Mouse (Mus musculus) E14TG2a.4 (cell line): Measurements from ENCODE around the gene Ttc7.
"Not testable (repeated sequence)": the region's sequence is repeated elsewhere in the genome, so short reads cannot be mapped to it uniquely, and the experiment has no call there.

Experiments used
- H3K27me3 ChIP-seq: 2 replicates; pipeline ENCODE4 v1.6.1; 2014; ENCODE audit warnings: low read length, control low read depth; ENCODE audit not compliant: insufficient read depth
- H3K36me3 ChIP-seq: 2 replicates; pipeline ENCODE4 v1.6.1; 2014; ENCODE audit warnings: low read length, control low read depth; ENCODE audit not compliant: insufficient read depth
- H3K4me1 ChIP-seq: replicated peaks from 2 replicates; pipeline ENCODE4 v1.6.1; 2014; ENCODE audit warnings: low read depth, low read length, control low read depth
- H3K4me3 ChIP-seq: replicated peaks from 2 replicates; pipeline ENCODE4 v1.5.1; 2014; ENCODE audit warnings: mild to moderate bottlenecking, low read length
- H3K9me3 ChIP-seq: 2 replicates; pipeline ENCODE4 v1.6.1; 2014; ENCODE audit warnings: low read length, control low read depth
- CTCF ChIP-seq: conservative IDR thresholded peaks from 2 replicates; pipeline ENCODE4 v1.5.1; 2014; ENCODE audit warnings: low read length
- NANOG ChIP-seq: IDR thresholded peaks from 2 replicates; pipeline ENCODE4 v1.6.1; 2014; ENCODE audit warnings: borderline replicate concordance, low read length, mixed read lengths
- POU5F1 ChIP-seq: IDR thresholded peaks from 2 replicates; pipeline ENCODE4 v1.6.1; 2014; ENCODE audit warnings: low read length, borderline replicate concordance

Gene Ttc7

DNA sequence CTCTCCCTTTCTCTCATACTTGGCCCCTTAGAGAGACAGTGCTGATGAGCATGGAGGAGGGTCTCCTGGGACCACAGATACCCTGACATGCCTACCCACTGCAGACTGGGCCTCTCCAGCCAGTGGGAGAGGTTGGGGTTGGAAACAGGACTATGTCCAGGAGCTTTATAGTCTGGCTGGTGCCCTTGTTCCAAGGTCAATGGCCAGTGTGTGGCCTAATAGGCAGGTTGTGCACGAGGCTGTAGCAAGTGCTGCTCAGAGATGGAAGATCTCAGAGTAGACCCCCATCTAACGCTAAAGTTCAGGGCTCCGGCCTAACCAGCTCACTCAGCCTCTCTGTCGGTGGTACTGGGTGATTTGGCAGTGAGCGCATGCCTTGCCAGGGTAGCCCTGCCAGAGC lies 9.1 kb downstream of the Ttc7 start:
- H3K4me1 ChIP-seq, result peaks cover 17% of the 10 kb centered on the region
- no peaks in the 10 kb centered on the region for H3K9me3 ChIP-seq
- H3K36me3 ChIP-seq, result no peaks in the 10 kb centered on the region
- H3K4me3 ChIP-seq, result no peak overlapping the region
- H3K27me3 ChIP-seq, result peaks cover 6% of the 10 kb centered on the region
- TF ChIP-seq NANOG (no peak), CTCF (no peak), POU5F1 (no peak)

DNA sequence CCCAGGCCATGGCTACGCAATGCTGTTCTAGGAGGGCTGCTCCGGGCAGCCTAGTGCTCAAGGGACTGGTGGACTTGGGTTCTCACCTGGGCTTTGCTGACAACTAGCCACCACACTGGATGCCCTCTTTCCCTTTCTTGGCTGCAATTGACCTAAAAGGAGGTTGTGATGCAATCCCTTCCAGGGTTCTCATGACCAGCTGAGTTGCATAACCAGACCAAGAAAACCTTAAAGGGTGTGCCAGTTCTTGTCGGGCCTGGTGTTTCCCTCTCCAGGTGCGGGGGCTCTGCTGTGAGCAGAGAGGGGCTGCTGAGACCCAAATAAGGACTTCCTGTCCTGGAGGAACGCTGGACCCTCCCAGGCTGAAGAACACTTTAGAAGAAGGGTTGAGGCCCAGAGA lies 10.4 kb downstream of the Ttc7 start:
- Histone ChIP-seq H3K4me3 (no peak overlapping the region), H3K9me3 (no peaks in the 10 kb centered on the region), H3K4me1 (peaks cover 8% of the 10 kb centered on the region), H3K27me3 (0 out of 2 replicates have a peak, but pooled peaks cover 4% of the 10 kb centered on the region), H3K36me3 (no peaks in the 10 kb centered on the region)
- no peak for TF ChIP-seq CTCF
- TF ChIP-seq POU5F1, result no peak
- TF ChIP-seq NANOG, result no peak

DNA sequence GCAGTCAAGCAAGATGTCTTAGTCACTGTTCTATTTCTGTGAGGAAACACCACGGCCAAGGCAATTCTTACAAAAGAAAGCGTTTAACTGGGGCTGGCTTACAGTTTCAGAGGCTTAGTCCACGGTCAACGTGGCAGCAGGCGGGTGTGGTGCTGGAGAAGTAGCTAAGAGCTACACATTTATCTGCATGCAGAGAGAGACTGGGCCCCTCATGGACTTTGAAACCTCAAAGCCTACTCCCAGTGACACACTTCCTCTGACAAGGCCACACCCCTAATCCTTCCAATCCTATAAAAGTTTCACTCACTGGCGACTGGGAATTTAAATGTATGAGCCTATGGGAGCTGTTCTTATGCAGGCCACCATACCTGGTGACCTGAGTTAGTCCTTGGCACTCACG lies 13.1 kb downstream of the Ttc7 start:
- H3K9me3 ChIP-seq, result no peaks in the 10 kb centered on the region
- H3K27me3 ChIP-seq, result no peaks in the 10 kb centered on the region
- H3K36me3 ChIP-seq, result no peaks in the 10 kb centered on the region
- no peak overlapping the region for H3K4me3 ChIP-seq
- H3K4me1 ChIP-seq, result no peaks in the 10 kb centered on the region; the same call in none of the 2 replicates
- TF ChIP-seq POU5F1, result no peak

DNA sequence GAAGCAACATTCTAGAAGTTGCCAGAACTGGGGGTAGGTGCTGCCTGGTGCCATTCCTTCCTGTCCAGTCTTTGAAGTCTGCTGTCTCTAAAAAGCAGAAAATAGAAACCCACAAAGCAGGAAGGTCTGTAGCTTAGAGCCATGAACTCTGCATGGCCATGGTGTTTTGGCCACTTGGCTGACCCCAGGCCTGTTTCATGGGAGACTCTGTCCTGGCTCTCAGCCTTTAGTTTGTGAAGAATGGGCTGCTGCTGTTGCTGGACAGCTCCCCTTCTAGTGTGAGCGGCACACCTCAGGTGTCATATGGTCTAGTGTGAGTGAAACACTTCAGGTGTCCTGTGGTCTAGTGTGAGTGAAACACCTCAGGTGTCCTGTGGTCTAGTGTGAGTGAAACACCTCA lies 14.0 kb downstream of the Ttc7 start:
- H3K4me1 ChIP-seq, H3K36me3 ChIP-seq, H3K9me3 ChIP-seq, H3K4me3 ChIP-seq, H3K27me3 ChIP-seq: not testable (repeated sequence)

DNA sequence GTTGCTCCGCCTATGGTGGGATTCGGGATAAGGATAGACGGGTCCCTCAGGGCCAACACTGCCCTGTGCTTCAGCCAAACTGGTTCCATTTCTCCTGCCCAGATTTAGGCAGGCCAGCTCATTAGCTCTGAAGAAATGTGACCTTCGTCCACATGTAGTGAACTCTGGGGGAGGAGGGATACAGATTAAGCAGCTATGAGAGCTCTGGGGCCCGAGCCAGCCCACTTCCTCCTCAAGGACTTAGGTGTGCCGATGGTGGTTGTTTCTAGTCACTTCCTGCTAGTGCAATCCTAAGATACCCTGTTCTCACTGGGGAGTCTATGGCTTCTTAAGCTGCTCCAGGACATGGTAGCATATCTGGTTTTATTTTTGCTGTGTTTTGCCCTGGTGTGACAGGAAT lies 16.3 kb downstream of the Ttc7 start:
- Histone ChIP-seq H3K36me3 (no peaks in the 10 kb centered on the region), H3K9me3 (no peaks in the 10 kb centered on the region), H3K4me1 (no peaks in the 10 kb centered on the region; the same call in 1 of the 2 replicates), H3K27me3 (no peaks in the 10 kb centered on the region), H3K4me3 (no peak overlapping the region)
- no peak for TF ChIP-seq CTCF
- TF ChIP-seq POU5F1, result no peak
- TF ChIP-seq NANOG, result no peak

DNA sequence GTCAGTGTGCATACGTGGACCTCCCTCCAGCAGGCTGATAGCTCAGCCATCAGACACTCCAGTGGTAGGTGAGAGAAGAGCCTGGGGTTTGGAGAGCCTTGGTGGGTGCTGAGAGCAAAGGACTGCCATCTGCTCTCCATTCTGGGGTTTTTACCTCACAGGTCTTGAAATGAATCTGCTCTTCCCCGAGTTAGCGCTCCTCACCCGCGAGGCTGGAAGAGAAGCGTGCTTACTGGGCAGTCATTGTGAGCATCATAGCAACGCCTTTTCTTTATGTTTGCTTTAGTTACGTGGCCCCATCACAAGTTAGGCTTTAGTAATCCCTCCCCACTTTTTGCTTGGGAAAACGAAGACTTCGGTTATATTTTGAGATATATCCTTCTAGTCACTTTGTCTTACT lies 17.7 kb downstream of the Ttc7 start:
- Histone ChIP-seq H3K9me3 (no peaks in the 10 kb centered on the region), H3K27me3 (no peaks in the 10 kb centered on the region), H3K4me3 (no peak overlapping the region), H3K36me3 (no peaks in the 10 kb centered on the region), H3K4me1 (no peaks in the 10 kb centered on the region; the same call in 1 of the 2 replicates)
- TF ChIP-seq NANOG (no peak), POU5F1 (no peak), CTCF (no peak)

DNA sequence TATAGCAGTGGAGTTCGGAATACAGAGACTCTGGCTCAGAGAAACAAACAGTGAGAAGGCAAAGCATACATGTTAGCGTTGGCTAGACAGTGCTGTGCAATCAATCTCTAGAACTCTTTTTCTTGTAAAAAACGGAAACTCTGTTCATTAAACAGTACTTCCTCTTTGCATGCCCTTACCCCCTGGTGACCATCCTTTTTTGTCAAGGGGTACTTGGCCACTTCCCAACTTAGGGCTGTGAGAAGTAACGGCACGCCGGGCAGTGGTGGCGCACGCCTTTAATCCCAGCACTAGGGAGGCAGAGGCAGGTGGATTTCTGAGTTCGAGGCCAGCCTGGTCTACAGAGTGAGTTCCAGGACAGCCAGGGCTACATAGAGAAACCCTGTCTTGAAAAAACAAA lies 18.9 kb downstream of the Ttc7 start:
- H3K9me3 ChIP-seq, H3K27me3 ChIP-seq, H3K36me3 ChIP-seq, H3K4me1 ChIP-seq, H3K4me3 ChIP-seq: not testable (repeated sequence)

DNA sequence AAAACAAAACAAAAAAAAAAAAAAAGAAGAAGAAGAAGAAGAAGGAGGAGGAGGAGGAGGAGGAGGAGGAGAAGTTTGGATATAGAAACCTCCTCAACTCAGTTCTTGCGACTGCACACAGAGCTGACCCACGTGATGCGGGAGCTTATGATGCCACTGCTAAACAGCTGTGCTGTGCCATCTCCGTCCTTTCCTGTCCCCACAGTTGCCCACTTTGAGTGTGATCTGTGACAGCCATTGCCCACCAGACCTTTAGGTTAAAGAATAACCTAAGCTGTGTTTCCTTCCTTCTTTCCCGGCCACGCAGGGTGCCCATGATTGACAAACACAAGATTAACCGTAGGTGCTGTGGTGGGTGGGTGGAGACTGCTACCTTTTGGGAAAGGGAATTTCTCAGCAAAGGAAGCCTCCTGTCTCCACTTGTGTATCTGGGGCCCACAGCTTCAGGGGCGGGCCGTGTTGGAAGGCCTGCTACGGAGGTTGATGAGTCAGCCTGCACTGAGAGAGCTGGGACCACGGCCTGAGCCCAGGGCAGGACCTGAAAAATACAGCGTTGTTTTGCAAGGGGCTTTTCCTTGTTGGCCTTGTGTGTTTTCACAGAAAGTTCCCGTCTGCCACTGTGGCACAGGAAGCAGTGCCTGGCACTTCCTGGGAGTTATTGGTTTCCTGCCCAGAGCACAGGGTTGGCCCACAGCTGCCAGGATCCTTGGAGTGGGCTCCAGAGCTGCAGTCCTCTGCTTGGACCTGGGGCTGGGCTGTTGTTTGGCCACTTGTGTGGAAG lies 19.5 kb downstream of the Ttc7 start:
- Histone ChIP-seq H3K36me3 (no peaks in the 10 kb centered on the region), H3K4me3 (no peak overlapping the region), H3K27me3 (no peaks in the 10 kb centered on the region), H3K4me1 (no peaks in the 10 kb centered on the region; the same call in 1 of the 2 replicates), H3K9me3 (no peaks in the 10 kb centered on the region)
- no peak for TF ChIP-seq CTCF

DNA sequence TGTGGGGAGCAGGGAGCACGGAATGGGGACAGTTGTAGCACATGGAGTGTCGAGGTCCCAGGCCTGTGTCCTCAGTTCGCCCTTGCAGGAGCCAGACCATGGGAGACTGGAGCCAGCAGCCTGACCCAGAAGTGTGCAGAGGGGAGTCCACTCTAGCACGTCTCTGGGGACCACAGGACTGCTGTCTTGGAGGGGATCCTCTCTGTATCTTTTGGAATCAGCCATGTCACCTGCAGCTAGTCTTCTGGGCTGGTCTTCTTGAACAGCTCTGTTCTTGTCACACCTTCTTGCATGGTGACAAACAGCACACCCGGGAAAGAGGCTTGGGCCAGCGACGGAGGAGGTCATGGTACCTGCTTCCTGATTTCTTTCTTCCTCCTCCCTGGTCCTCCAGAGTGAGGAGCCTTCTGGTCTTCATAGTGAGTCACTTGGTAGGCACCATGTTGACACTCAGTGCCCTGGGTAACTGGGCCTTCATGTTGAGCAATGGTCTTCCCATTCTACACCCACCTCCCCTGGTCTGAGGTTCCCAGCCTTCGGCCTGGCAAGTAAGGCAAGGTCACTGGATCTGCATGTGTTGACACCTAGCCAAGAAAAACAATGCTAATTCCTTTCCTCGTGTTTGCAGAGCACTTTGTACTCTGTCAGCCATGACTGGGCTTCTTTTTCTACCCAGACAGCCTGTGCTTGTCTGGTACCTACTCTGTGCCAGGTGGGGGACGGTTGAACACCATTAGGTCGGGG lies 21.6 kb downstream of the Ttc7 start:
- H3K27me3 ChIP-seq, result no peaks in the 10 kb centered on the region
- H3K4me3 ChIP-seq, result no peak overlapping the region
- no peaks in the 10 kb centered on the region; the same call in 1 of the 2 replicates for H3K36me3 ChIP-seq
- TF ChIP-seq CTCF, result no peak
- TF ChIP-seq POU5F1, result no peak
- no peak for TF ChIP-seq NANOG
- no peaks in the 10 kb centered on the region for H3K9me3 ChIP-seq
- H3K4me1 ChIP-seq, result no peaks in the 10 kb centered on the region
